Mouse (Mus musculus) left cerebral cortex, postnatal 14 days (tissue): ENCODE measurements around the gene Cops6. TPM values are rescaled to one million over a fixed set of nuclear protein-coding genes. Genes with fewer than 3 reads are reported as not detected.

Experiments used
- DNase-seq, 2 experiments: peaks; one replicate each; pipeline ENCODE4 v3.0.0; 2021 to 2022; ENCODE audit warnings: low spot score in 2 of 2, mixed read lengths in 1 of 2
- intact Hi-C: fragments of 180-260 bp; cut with DNase I; formaldehyde crosslinking; loops from one replicate; pipeline ENCODE4 v1.15.1; 2025
- microRNA-seq, 2 experiments: library from miRNA; unstranded; fragments of <30 nt; microRNA quantifications; one replicate each; pipeline ENCODE4 v1.2.0; 2022
- total RNA-seq, 2 experiments: library from RNA; stranded (reverse); gene quantifications; 2 replicates each; pipeline ENCODE4 v1.2.3; 2021

The Cops6 gene
- total RNA-seq, 2 experiments from 2014 or later: 137 to 142 TPM

DNA sequence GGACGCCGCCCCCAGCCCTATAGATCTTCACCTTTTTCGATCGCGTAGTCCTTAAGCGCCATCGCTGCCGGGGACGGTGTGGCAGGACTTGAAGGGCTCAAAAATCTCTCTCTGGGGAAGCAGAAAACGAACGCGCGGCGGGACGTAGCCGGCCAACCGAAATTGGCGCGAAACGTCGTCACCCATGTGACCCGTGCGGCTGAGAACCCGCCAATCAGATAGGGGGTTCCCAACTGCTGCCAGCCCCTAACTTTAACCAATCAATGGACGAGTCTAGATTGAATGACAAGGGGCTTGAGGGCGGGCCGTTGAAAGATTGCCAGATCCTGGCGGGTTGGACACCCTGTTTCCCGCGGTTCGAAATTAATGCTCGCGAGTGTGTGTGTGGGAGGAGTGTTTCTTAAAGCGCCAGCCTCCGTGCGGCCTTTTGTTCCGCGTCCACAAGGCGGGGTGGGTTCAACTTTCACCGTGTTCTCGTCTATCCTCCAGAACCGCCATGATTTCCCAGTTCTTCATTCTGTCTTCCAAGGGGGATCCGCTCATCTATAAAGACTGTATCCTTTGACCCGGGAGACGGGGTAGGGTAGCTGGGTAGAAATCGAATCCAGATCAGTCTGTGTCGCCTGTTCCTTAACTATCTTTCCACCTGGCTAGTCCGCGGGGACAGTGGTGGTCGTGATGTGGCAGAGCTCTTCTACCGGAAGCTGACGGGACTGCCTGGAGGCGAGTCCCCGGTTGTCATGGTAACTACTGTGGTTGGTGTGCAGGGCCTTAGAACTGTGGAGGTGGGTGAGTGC, 11.0 kb downstream of the Cops6 start, which contains the start of the genes Ap4m1 and Mcm7:
Gene Ap4m1, plus strand, starts transcription at position 308 of the 797 bp plus-strand sequence.
Gene Mcm7, minus strand, starts transcription at position 728 of the 797 bp plus-strand sequence.
- DNase-seq: peak; percentile 97 to 99
- intact Hi-C loops: no loop called here

DNA sequence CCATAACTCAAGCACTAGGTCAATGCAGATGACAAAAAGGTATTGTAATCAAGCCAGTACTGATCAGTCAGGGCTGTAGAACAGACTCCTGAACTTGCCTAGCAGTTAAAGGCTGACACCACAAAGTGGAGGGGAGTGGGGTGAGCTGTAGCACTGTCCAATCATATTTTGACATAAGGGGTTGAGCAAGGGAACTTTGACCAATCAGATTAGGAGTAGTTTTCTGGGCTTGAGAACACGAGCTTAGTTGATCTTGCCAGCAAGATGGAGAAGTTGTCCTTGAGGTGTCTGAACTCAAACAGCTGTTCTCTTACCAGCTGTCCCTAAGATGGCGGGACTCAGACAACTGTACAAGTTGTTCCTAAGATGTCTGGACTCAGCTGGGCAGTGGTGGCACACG, 12.3 kb downstream of the Cops6 start:
- no peak for DNase-seq
- intact Hi-C loops: no loop called here

DNA sequence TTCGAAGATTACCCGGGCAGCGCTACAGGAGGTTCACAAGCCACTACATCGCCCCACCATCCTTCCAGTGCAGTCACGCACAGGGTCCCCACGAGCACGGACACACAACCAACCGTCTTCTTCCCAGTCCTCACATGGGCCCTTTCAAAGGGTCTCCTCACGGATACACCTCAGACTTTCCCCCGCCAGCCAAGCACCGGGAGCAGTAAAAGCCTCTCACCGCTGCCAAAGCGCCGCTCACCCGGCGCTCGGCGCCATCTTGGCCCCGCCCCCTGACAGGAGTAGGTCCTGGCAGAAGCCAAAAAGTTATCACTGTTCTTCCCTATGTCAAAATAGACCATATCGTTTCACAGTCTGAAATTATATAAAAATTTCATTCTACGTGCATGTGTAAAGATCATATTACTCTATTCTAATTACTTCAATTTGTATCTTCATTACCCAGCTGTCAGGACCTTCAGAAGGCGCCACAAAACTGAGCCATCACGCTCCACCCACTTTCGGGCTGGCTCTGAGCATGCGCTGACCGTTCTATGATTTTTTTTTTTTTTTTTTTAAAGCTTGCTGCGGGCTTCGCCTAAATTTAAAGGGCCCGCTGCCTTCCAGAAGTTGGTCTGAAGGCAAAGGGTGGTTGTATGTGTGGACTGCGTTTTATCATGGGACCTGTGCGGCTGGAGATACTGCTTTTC, 26.2 kb downstream of the Cops6 start, which contains the start of the genes Taf6 and Cnpy4:
Gene Taf6, minus strand, starts transcription at position 502 of the 689 bp plus-strand sequence.
Gene Cnpy4, plus strand, starts transcription at position 536 of the 689 bp plus-strand sequence.
- DNase-seq: peak; percentile 84 to 89
- intact Hi-C loops: loop anchor here (1.0 kb wide), 2 partner anchors 11 to 26 kb away; partner anchors contain the start of gene Cops6

DNA sequence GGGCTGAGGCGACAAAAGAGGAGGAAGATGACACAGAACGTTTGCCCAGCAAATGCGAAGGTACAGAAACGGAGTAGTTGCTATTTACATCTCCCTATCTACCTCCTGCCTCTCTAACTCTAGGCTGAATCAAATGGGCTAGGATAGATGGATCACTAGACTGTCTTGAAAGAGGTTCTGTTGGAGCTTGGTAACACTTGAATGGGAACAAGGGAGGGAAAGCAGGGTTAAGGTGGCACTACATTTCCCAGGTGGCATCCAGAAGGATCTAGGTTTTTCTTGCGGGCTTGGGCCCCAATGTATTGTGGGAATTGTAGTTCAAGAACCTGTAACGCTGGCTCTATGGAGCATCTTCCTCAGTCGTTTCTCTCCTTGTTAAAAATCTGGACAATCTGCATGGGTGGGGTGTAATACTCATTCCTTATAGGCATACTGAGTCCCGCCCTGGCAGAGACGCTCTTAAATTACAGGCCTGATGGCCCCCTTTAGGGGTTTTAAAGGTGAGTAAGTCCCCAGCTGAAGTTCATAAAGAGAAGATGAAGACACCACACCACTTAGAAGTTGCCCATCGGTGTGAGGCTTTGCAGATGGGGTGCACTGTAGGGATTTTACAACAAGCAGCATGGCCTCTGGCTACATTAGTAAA, 26.9 kb downstream of the Cops6 start:
- intact Hi-C loops: loop anchor here (1.0 kb wide), 2 partner anchors 11 to 26 kb away; partner anchors contain the start of gene Cops6
- DNase-seq: peak; percentile 78 to 84

DNA sequence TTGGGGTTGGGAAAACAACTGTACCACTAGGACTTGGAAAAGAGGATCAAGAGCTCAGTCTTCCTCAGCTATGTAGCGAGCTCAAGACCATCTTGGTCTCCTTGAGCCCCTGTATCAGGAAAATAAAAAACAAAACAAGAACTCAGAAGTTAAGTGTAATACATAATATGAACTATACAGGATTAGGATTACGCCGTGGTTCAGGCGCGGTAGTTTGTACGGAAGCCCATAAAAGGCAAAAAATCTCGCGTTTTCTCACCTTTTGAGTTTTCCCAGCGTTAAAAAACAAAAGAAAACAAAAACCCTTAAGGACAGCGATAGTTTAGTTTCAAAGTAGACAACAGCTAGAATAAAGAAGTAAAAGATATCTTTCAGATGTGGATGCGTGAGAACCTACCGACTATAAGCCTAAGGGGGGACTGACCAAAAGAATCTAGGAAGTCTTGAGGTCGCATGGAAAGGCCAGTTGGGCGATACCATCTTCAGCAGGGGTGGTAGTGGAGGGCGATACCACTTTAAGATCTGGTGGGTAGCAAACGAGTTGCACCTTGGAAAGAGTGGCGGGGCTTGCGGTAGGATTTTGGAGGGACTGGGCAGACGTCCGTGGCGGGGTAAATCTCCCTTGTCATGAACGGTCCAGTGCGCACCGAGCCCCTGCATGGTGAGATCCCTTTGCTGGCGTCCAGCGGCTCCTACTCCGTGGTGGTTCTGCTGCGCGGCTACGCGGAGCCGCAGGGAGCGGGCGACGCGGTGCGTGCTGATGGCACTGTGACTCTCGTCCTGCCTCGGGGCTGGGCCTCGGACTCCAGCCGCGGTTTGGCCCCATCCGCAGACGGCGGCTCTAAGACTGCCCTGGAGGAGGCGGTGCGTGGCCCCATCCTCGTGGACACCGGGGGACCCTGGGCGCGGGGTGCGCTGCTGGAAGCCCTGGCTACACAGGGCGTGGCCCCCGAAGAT, 33.2 kb downstream of the Cops6 start, which contains the start of gene Mblac1:
Gene Mblac1, plus strand, starts transcription at position 544 of the 957 bp plus-strand sequence.
- intact Hi-C loops: no loop called here
- DNase-seq: peak; percentile 77 to 80

DNA sequence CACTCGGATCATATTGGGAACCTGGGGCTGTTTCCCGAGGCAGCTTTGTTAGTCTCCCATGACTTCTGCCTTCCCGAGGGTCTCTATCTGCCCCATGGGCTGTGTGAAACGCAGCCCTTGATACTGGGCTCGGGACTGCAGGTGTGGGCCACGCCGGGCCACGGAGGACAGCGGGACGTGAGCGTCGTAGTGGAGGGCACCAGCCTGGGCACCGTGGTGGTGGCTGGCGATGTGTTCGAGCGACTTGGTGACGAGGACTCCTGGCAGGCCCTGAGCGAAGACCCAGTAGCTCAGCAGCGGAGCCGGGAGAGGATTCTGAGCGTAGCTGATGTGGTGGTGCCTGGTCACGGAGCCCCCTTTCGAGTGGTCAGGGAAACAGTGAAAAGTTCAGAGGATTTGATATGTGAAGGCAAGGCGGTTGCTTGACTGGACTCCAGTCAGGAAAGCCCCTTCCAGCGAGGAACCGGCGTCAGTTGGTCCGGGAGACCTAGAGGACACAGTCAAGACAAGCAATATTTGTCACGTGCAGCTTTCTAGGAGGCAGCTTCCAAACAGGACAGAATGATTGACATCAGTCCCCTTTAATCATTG, 34.0 kb downstream of the Cops6 start:
- DNase-seq: no peak
- intact Hi-C loops: no loop called here

DNA sequence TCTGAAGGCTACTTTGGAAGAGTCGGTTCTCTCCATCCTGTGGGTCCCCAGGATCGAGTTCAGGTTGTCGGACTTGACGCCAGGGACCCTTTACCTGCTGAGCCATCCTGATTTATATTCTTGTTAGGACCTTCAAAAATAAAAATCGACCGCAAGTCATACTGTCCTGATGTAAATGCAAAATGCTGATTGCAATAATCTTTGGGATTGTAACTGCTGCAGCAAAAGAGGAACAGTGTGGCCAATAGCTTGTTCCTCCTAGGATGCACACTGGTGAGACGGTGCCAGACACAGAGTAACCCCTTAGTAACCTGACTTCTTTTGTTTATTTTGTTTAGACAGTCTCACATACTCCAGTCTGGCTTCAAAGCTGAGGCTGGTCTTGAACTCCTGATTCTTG, 34.6 kb downstream of the Cops6 start:
- no peak for DNase-seq
- intact Hi-C loops: no loop called here

DNA sequence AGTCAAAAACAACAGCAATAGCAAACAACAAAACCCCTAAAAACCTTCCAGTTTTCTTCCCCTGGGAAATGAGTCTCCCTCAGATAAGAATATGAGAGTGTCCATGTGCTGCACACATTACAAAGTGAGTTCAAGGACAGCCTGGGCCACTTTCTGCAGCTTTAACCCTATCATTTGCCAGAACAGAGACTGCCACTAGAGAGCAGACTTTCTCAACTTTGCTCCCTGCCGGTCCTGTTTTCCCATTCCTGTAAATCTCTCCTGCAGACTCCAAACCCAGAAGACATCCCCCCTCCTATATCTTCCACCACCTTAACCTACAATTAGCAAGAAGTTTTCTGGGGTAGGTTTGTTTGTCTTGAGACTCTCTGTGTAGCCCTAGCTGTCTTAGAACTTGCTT, 38.7 kb downstream of the Cops6 start:
- no peak for DNase-seq
- intact Hi-C loops: no loop called here

DNA sequence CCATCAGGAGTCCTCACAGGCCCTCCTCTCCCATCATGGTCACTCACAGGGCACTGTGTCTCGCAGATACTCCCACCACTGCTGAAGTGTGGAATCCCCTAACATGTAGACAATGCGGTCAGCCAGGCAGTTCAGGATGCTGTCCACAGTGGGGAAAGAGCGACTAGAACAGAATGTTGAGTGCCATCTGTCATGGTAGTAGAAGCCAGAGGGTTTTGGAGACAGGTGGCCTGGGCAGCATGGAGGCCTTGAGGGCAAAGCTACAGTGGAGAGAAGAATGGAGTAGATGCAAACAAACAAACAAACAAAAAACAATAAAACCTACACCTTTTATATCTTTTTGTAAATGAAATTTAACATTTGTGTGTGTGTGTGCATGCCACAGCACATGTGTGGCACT, 41.2 kb downstream of the Cops6 start:
- intact Hi-C loops: loop anchor here (5.0 kb wide), 1 partner anchor 50 kb away; no protein-coding TSS in a partner anchor
- DNase-seq: no peak

DNA sequence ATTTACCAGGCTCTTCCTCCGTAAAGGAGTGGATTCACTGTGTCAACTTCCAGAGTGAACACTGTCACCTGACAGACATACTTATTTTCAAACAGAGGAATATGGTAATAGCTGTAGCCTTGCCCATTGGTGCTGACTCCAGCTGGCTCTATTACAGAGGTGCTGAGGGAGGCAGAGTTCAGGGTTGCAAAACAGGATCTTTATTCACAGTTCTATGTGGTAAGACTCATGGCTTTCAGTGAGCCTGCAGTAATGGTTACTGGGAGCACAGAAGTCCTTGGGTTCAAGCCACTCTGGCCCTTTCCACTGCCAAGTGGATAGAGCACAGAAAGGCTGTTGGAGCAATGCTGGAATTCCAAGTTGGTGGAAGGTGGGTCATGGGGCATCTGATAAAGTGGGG, 46.4 kb downstream of the Cops6 start:
- intact Hi-C loops: no loop called here
- no peak for DNase-seq

DNA sequence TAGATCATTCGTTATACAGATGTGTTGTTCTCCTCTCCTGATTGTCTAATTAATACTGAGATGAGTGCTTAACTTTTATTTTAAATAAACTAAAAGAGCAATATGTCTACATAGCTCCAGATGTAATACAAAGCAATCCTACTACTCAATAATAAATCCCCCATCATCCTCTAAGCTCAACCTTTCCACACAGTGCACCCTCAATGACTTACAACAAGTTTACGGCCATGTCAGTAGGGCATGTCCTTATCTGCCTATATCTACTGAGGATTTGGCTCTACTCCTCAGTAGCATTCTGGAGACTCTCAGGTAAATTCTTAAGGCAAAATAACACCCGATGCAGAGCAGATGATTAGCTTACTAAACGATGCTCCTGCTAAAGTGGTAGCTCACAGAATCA, 47.0 kb downstream of the Cops6 start:
- intact Hi-C loops: no loop called here
- DNase-seq: no peak

Small RNAs within 50 kb of the gene (microRNA-seq; reads per million reads assigned to microRNA genes)
- 667 to 944 reads per million in 2 experiments for gene Mir106b
- 75.1 to 81.5 reads per million in 2 experiments for gene Mir25
- 2,585 to 3,292 reads per million in 2 experiments for gene Mir93

Other genes with a start within 250 kb of the Cops6 start
- gene Cyp3a13, start 239.5 kb upstream of the Cops6 start, total RNA-seq: under 1 TPM in 1 of 2 experiments, not detected in 1; 0.15 TPM
- gene Gjc3, start 198.0 kb upstream of the Cops6 start, total RNA-seq: 10 to 100 TPM; 12.4 to 14.7 TPM
- not detected for gene Azgp1, start 179.6 kb upstream of the Cops6 start, total RNA-seq
- not detected for gene Smok3a, start 139.8 kb upstream of the Cops6 start, total RNA-seq
- not detected for gene Smok3b, start 139.6 kb upstream of the Cops6 start, total RNA-seq
- not detected for gene Smok3c, start 107.9 kb upstream of the Cops6 start, total RNA-seq
- gene Zkscan1, start 76.0 kb upstream of the Cops6 start, total RNA-seq: 10 to 100 TPM; 39.2 to 40.4 TPM
- gene Zscan21, start 44.2 kb upstream of the Cops6 start, total RNA-seq: 10 to 100 TPM; 16.1 to 16.4 TPM
- 1 to 10 TPM; 8.9 to 9.2 TPM for gene Zfp113, start 5.3 kb upstream of the Cops6 start, total RNA-seq
- 10 to 100 TPM; 21.6 to 24.8 TPM for gene Ap4m1, start 10.9 kb downstream of the Cops6 start, total RNA-seq
- 10 to 100 TPM; 11.8 to 14.2 TPM for gene Mcm7, start 11.4 kb downstream of the Cops6 start, total RNA-seq
- gene Taf6, start 26.4 kb downstream of the Cops6 start, total RNA-seq: 10 to 100 TPM; 33.0 to 35.8 TPM
- gene Cnpy4, start 26.4 kb downstream of the Cops6 start, total RNA-seq: 10 to 100 TPM; 17.2 to 18.0 TPM
- 10 to 100 TPM; 10.1 to 12.8 TPM for gene Mblac1, start 33.2 kb downstream of the Cops6 start, total RNA-seq
- gene Nxpe5, start 64.8 kb downstream of the Cops6 start, total RNA-seq: under 1 TPM in 1 of 2 experiments, not detected in 1; 0.53 TPM
- 10 to 100 TPM; 64.3 to 69.0 TPM for gene Lamtor4, start 94.4 kb downstream of the Cops6 start, total RNA-seq
- 10 to 100 TPM; 65.6 to 70.2 TPM for gene BC037034, start 103.0 kb downstream of the Cops6 start, total RNA-seq
- 1 to 10 TPM; 3.6 to 4.5 TPM for gene Gal3st4, start 111.8 kb downstream of the Cops6 start, total RNA-seq
- not detected for gene Gm43720, start 118.9 kb downstream of the Cops6 start, total RNA-seq
- gene Gpc2, start 118.9 kb downstream of the Cops6 start, total RNA-seq: 1 to 10 TPM; 1.8 to 2.7 TPM
- gene Stag3, start 119.2 kb downstream of the Cops6 start, total RNA-seq: 1 to 10 TPM; 1.1 to 1.8 TPM
- not detected for gene Pvrig, start 180.9 kb downstream of the Cops6 start, total RNA-seq